Mouse (Mus musculus) cerebellum, adult 9-11 months (tissue): ENCODE data around the gene Skap2.

Source experiments
- DNase-seq: peaks from one replicate; pipeline ENCODE4 v3.0.0; 2022

The Skap2 gene

GRCm38 (mm10) chr6:51882880-51883274, 129.5 kb downstream of the Skap2 start:
- no peak for DNase-seq

DNA sequence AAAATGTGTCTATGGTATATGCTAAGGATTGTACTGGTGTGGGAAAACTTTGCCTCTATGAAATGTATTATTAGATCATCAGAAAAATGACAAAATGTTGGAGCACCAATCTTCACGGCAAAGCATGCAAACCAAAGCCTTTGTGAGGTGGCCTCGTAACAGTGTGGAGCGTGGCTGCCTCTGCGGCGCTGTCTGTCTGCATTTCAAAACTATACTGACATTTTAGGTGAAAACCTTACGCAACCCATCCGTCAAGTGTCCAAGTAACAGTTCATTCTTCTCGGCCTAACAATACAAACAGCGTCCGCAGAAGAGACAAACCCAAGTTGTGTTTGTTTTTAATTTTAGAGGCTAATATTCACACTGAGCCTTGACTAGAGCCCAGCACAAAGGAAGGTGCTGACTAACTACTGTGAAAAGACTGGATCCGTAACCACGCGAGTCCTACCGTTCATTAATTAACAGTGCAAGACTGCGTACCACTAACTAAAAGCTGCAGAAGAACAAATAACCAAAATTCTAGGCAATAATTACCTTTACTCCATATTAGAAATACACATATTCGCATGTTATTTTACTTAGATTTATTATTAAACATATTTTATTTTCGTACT, 130.0 kb downstream of the Skap2 start:
- DNase-seq: no peak

GRCm38 (mm10) chr6:51881181-51881968, 131.0 kb downstream of the Skap2 start:
- no peak for DNase-seq

GRCm38 (mm10) chr6:51880778-51881177, 131.6 kb downstream of the Skap2 start:
- DNase-seq: no peak

DNA sequence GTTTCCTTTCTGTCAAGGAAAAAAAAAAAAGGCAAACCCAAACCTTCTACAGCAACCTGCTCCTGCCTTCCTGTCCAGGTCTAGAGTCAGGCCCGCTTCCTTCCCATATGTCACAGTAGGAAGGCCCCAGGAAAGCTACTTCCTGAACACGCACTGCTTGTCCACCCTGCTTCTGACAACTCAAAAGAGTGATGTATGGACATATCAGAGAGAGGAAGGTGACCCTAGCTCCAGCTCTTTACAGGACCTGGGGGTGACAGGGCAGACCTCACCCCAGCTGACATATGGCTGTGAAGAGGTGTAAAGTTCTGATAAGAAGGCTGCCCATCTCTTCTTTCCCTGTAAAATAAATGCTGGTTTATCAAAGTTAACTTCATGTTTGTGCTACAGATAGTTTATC, 133.8 kb downstream of the Skap2 start:
- DNase-seq: no peak

GRCm38 (mm10) chr6:51876841-51877553, 135.4 kb downstream of the Skap2 start:
- no peak for DNase-seq

GRCm38 (mm10) chr6:51875884-51876626, 136.3 kb downstream of the Skap2 start:
- no peak for DNase-seq

GRCm38 (mm10) chr6:51874035-51874434, 138.3 kb downstream of the Skap2 start:
- DNase-seq: no peak

GRCm38 (mm10) chr6:51871135-51871534, 141.2 kb downstream of the Skap2 start:
- no peak for DNase-seq

DNA sequence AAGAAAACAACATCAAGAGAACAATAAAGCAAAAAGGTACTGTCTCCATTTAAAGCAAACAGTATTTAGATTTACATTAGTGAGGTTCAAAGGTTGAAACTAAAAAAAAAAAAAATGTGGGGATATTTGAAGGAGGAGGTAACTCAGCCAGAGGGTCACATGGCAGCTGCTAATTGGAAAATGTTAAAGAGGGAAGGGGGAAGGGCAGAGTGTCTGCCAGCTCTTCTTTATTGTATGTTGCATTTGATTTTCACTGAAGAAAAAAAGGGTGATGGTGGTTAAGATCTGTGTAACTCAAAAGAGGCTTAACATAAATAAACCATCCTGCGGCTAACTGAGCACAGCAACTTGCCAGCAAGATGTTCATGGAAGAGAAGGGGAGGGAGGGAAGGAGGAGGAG, 142.1 kb downstream of the Skap2 start:
- no peak for DNase-seq

GRCm38 (mm10) chr6:51866596-51866995, 145.8 kb downstream of the Skap2 start:
- peak; percentile 38 for DNase-seq

- DNase-seq: no peak
Observed at GRCm38 (mm10) chr6:51863508-51863907, 148.8 kb downstream of the Skap2 start.

GRCm38 (mm10) chr6:51860300-51860699, 152.0 kb downstream of the Skap2 start:
- no peak for DNase-seq

DNA sequence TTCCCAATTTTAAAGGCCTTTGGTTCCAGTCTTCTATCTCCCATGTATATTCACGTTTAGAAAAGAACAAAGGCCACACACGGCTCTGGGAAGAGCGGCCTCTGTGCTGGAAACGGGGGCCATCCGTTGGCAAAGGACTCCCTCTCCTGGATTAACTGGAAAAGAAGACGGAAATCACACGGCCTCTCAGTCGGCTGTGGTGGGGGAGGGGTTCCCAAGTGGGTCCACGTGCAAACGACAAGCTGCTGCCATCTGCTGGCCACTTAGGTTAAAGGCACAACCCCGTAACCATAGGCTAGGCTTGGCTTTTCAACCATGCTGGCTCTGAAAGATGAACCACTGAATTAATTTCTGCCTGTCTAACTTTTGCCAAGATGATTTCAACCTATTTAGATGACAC, 154.5 kb downstream of the Skap2 start:
- DNase-seq: peak; percentile 96

- DNase-seq: peak; percentile 73
Observed at GRCm38 (mm10) chr6:51853291-51853690, 159.1 kb downstream of the Skap2 start.

DNA sequence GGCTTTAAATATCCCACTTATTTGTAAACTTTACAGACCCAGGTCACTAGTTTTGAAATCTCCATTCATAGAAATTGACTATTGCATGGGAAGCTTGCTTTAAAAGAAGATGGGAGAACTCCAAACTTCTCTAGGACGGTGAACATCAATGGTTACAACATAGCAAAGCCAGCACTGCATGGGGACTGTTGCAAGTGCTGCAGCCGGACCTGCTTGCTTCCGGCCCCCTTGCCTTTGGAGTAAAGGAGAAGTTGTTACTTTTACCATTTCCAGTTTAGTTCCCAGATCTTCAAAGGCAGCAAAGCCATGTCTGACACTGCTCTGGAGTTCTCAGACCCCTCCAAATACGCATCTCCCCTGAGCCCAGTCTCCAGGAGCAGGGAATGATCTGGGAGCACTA, 159.7 kb downstream of the Skap2 start:
- peak; percentile 28 for DNase-seq

DNA sequence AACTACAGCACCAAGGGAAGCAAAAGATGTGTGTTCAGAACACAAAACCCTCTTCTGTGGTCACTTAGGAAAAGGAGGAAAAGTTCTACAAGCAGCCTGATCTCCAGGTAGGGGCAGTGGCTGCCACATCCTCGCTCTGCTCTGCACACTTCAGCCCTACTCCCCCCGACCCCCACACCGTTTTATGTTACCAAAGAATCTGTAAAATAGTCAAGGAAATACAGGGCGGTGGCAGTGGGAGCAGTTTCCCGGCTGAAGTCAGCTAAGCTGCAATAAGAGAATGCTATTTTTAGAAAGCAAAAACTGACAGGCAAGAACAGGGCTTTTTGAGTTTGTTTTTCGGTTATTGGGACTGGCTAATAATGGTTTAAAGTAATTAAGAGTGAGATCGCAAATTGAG, 160.8 kb downstream of the Skap2 start:
- no peak for DNase-seq

- DNase-seq: no peak
Observed at GRCm38 (mm10) chr6:51850030-51850817, 162.1 kb downstream of the Skap2 start.

GRCm38 (mm10) chr6:51849561-51849960, 162.8 kb downstream of the Skap2 start:
- DNase-seq: peak; percentile 75

DNA sequence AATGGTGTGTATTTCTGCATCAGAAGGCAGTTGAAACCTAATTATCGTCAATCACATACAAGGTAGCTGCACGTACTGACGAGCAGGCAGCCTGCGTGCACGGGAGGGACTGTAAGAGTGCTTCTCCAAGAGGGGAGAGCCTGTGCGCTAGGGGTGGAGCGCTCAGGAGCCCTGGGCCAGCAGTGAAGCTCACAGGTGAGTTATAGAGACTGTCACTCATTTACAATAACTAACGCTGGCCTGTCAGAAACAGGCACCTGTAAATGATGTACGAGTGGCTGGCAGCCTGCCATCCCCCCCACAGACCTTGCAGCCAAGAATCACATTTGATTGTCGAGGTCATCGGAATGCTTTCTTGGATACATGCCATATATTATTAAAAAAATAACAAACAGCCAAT, 168.2 kb downstream of the Skap2 start:
- peak; percentile 67 for DNase-seq

GRCm38 (mm10) chr6:51843081-51843480, 169.3 kb downstream of the Skap2 start:
- no peak for DNase-seq

DNA sequence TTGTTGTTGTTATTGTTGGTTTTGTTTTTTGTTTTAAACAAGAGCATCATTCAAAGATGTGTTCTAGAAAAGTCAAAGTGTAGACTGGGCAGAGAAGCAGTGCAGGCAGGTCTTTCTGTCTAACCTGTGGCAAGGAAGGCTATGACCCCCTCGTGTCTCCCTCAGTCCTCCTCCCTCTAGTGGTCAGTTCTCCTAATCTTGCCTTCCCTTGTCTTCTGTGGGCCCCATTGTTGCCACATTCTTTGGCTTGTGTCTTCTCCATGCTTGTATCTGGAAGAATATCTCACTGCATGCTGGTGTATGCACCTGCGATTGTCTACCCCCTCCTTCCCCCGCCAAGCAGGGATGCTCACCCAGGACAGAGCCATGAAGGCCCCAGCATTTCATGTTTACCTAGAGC, 174.2 kb downstream of the Skap2 start:
- DNase-seq: no peak
